Mouse (Mus musculus): ENCODE data around the gene Nmur1. TPM values are rescaled to one million over a fixed set of nuclear protein-coding genes. Genes with fewer than 3 reads are reported as not detected.

The Nmur1 gene
- polyA plus RNA-seq (2017; shearing (Covaris generic)): 2.1 TPM

DNA sequence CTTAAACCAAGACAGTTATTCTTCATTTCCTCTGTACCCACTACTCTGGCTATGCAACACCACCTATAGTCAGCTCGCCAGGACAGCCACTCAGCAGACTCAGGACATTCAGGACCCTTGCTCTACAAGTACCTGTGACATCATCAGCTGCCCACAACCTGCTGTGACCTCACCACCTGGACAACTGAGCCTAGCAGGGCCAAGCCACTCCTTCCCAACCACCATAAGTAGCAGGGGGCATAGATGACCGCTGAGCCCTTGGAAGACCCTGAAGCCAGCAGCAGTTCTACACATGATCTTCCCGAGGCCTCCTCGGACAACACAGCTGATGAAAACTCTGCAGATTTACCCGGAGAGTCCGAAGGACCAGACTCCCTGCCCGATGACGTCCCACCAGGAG lies at the start of gene Nmur1, which contains the start of gene Tex44:
Nmur1 (minus strand) TSS at position 101 of the 400 bp plus-strand sequence.
Tex44 (plus strand) TSS at position 202 of the 400 bp plus-strand sequence.

DNA sequence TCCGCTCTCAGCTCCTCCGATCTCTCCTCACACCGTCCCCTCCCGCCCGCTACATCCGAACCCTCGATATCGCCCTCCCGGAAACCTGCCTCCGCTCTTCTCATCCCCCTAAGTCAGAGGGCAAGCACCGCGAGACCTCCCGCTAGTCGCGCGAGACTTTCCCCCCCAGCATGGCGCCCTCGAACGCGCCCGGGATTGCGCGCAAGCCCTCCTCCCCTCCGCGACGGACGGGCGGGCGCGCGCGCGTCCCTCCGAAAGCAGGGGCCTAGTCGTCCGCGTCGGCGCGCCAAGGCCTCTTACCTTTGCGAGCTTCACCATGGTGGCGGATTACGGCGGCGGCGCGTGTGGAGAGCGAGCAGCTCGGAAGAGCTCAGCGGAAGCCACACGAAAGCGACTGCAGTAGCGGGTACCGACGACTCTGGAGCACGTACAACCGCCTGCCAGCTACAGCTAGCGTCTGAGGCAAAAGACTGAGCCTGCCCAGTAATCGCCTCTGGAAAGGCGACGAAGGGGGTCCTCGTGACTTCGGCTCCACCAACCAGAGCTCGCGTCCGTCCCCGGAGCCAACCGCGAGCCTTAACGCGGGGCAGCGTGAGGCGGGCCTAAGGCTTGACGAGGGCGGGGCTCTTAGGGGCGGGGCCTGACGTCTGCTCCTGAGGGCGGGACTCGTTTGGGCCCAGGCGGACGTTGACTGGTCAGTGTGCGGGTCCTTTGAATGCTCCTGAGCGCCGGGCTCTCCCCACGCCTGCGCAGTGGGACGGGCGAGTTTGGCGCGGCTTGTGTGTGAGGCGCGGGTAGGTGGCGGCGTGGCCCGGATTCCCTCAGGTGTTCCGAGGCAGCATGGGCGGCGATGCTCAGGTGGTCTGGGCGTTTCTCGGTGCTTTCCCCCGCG lies 66.9 kb downstream of the Nmur1 start, which contains the start of gene Ncl:
Ncl (minus strand) TSS at position 495 of the 892 bp plus-strand sequence.

Other genes starting within 250 kb of the Nmur1 start
- gene B3gnt7, start 123.4 kb downstream of the Nmur1 start, polyA plus RNA-seq (2017; shearing (Covaris generic)): not detected
- 426 TPM for gene Ncl, start 66.8 kb downstream of the Nmur1 start, polyA plus RNA-seq (2017; shearing (Covaris generic))
- gene Tex44, start 101 bp upstream of the Nmur1 start, polyA plus RNA-seq (2017; shearing (Covaris generic)): not detected
- gene Ptma, start 100.5 kb upstream of the Nmur1 start, polyA plus RNA-seq (2017; shearing (Covaris generic)): 1,759 TPM
- gene Pde6d, start 156.4 kb upstream of the Nmur1 start, polyA plus RNA-seq (2017; shearing (Covaris generic)): 61.5 TPM
- 37.3 TPM for gene Cops7b, start 156.7 kb upstream of the Nmur1 start, polyA plus RNA-seq (2017; shearing (Covaris generic))
- gene Nppc, start 244.3 kb upstream of the Nmur1 start, polyA plus RNA-seq (2017; shearing (Covaris generic)): not detected